Mouse (Mus musculus): Measurements from ENCODE around the gene Hspa8. TPM values are rescaled to one million over a fixed set of nuclear protein-coding genes. Genes with fewer than 3 reads are reported as not detected.
"Not testable (repeated sequence)": the region's sequence is repeated elsewhere in the genome, so short reads cannot be mapped to it uniquely, and the experiment has no call there.

Hspa8 gene
- total RNA-seq, 2 experiments from 2014 or later = 1,183 to 1,197 TPM

- DNase-seq = peak; percentile 60
Observed at GRCm38 (mm10) chr9:40783641-40784373, 17.0 kb upstream of the Hspa8 start.

DNA sequence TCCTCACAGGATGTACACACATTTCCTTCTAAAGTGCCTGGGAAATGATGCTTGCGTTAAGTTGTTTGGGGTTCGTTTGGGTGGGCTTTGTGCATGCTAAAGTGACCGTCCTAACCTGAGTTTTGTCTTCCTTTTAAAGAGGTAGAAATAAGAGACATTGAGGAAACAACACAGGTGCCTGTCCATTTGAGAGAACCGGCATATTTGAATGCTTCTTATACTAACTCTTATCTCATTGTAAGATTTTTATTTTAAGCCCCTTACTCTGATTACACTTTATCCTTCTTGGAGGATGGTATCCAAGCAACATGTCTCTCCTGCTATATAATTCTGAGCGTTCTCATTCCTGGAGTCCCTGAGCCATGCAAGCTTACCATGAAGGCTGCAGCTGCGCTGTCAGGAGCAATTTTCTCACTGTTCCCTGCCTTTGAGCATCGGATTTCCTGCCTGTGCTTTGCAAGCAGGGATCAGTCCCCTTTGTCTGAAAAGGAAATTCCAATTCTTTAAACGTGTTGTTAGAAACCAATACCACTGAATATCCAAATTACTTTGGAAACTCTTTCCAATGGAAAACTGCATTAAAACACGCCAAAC, 16.3 kb upstream of the Hspa8 start:
- no peak for DNase-seq

- DNase-seq = no peak
Observed at GRCm38 (mm10) chr9:40785452-40785851, 15.3 kb upstream of the Hspa8 start.

GRCm38 (mm10) chr9:40786820-40787219, 14.0 kb upstream of the Hspa8 start:
- not testable (repeated sequence) for DNase-seq

DNA sequence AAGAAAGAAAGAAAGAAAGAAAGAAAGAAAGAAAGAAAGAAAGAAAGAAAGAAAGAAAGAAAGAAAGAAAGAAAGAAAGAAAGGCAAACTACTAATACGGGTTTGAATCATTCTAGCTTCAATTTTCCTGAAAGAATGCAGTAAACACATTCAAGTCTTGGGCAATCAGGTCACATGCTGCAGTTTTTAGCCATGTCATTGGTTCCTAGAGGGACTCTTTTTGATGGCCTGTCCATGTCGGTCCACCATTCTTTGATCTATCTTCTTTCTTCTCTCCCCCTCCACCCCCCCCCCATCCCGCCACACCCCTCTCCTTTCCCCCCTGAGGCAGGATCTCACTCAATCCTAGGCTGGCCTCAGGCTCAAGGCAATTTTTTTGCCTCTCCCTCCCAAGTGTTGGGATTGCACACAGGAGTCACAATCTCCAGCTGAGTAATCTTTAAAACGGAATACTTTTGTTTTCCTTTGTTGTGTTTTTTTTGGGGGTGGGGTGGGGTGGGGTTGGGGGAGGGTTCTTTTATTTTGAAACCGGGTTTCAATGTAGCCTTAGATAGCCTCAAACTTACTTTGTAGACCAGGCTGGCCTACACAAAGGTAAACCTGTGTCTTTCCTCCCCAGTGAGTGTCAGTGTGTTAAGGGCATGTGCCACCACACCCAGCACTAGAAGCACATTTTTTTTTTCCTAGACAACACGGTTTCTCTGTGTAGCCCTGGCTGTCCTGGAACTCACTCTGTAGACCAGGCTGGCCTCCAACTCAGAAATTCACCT, 8.7 kb upstream of the Hspa8 start:
- DNase-seq = no peak

- no peak for DNase-seq
Observed at GRCm38 (mm10) chr9:40793581-40793980, 7.2 kb upstream of the Hspa8 start.

DNA sequence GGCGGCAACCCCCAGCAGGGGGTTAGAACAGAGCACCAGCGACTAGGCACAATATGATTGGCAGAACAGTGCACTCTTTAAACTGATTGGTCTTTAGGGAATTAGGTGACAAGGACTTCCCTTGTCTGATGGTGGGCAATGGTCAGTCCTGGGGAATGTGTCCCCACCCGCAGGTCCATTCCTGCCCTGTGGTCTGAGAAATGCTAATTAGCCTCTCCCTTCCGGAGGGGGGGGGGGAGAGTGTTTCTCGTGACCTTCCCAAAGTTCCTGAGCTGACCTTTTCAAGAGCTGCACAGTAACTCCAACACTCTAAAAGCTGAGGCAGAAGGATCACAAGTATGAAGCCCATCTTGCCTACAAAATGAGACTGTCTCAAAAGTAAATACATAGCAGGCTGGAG, 6.5 kb upstream of the Hspa8 start:
- no peak for DNase-seq

- no peak for DNase-seq
Observed at GRCm38 (mm10) chr9:40794926-40795325, 5.9 kb upstream of the Hspa8 start.

- no peak for DNase-seq
Observed at GRCm38 (mm10) chr9:40795562-40795961, 5.2 kb upstream of the Hspa8 start.

- DNase-seq = no peak
Observed at GRCm38 (mm10) chr9:40796054-40796453, 4.7 kb upstream of the Hspa8 start.

GRCm38 (mm10) chr9:40798247-40798960, 2.4 kb upstream of the Hspa8 start:
- DNase-seq = no peak

DNA sequence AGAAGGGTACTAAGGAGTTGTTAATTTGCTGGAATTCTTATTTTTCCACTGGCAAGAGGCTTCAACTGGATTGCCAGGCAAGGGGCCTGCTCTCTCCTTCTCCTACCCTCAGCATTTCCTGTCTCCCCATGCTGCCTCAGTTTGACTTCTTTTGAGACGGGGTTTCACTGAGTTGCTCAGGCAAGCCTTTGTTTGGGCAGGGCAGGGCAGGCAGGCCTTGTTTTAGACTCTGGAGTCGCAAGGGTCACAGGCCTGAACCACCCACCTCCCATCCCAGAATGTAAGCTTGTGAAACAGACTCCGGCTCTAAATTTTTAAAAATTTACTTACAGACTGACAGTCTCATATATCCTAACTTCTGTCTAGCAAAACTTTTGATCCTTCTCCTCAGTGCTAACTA, 1.7 kb upstream of the Hspa8 start:
- DNase-seq = no peak

- peak; percentile 81 for DNase-seq
Observed at GRCm38 (mm10) chr9:40799837-40800501, 815 bp upstream of the Hspa8 start.

DNA sequence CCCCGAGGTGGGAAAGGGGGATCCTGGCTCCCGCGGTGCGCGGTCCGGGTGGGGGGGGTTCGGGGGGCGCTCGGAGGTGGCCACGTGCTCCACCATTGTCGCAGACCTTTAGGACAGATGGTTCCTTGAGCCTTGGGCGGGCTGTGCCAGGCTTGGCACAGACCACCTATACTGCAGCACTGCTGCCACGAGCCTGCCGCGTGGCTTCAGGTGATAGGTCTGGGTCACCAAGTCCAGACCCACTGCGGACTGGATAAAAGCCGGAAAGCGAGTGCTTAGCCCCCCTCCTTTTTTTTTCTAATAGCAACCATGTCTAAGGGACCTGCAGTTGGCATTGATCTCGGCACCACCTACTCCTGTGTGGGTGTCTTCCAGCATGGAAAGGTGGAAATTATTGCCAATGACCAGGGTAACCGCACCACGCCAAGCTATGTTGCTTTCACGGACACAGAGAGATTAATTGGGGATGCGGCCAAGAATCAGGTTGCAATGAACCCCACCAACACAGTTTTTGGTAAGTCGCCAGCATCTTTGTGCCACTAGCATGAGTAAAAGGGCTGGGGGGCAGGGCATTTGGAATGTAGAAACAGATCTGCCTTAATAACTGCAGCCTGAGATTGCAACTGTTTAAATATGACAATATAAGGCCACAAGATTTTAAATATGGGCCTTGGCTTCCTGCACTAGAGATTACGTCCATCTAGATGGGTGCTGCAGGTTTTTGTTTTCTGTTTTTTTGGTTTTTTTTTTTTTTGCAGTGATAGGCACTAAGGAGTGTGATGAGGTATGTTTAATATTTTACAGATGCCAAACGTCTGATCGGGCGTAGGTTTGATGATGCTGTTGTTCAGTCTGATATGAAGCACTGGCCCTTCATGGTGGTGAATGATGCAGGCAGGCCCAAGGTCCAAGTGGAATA, 1.1 kb downstream of the Hspa8 start:
- peak; percentile 40 for DNase-seq

DNA sequence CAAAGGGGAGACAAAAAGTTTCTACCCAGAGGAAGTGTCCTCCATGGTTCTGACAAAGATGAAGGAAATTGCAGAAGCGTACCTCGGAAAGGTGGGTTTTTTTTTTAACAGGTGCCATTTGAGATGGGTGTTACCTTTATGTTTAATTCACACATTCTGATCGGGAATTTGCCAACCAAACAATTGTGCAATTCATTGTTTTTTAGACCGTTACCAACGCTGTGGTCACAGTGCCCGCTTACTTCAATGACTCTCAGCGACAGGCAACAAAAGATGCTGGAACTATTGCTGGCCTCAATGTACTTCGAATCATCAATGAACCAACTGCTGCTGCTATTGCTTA, 1.7 kb downstream of the Hspa8 start:
- not testable (repeated sequence) for DNase-seq

GRCm38 (mm10) chr9:40804576-40804975, 3.8 kb downstream of the Hspa8 start:
- not testable (repeated sequence) for DNase-seq

- no peak for DNase-seq
Observed at GRCm38 (mm10) chr9:40805263-40805662, 4.5 kb downstream of the Hspa8 start.

DNA sequence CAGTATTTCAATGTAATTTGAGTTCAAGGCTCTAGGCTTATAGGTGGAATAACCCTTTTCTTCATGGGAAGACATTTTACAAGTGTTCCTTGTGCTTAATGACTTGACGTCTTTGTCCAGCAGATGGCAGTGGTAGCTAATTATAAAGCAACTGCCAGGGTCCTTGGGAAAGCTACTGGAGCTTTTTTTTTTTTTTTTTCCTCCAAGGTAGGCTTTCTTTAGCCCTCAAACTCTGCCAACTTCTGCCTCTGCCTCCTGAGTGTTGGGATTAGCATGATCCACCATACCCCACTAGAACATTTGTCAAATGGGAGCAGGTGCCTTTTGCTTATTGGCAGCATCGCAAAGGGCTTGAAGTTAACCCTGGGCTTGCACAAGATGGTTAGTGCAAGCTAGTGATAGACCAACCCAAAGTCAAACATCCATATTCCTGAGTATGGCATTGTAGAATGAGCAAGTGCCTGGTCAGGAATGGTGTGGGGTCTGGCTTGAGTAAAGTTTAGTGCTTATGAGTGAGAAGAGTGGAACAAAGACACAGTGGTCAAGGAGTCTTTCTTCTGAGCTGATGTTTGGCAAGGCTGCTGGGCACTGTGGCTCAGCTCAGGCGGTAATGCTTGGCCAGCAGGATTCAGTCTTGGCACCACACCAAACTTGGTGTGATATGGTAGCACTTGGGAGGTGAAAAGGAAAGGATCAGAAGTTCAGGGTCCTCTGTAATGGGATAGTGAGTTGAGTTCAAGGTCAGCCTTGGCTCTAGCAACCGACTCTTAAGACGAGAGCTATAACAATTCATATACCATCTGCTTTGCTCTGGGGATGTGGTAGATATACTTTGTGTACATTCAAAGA, 5.9 kb downstream of the Hspa8 start:
- DNase-seq = no peak

DNA sequence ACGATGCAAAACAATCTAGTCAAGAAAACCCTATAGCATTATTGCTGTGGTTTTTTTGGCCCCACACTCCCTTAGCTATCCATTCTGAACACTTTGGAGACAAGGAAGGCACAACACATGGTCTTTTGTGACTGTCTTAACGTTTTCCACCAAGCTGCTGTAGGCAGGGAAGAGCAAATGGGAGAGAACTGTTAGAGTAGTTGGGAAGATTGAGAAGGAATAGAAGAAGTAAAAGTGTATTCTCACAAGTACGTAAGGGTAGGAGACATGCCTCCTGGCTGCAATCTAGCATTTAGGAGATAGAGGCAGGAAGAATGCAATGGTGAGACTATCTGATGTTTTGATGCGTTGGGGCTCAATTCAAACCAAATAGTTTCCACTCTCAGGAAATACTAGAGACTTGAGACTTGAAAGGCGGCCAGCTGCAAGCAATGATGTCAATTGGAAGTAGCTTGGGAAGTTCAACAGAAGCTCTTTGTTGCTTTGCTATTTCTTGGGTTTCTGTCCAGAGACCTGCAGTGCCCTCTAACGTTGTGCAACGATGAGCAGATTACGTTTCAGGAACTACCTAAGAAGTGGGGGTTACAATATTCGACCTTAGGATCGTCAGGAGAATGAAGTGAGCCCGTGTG, 6.6 kb downstream of the Hspa8 start:
- DNase-seq = no peak

All from gastrocnemius, postnatal 25 days (tissue).